Mouse (Mus musculus): ENCODE measurements around the gene Rnft2.

DNA sequence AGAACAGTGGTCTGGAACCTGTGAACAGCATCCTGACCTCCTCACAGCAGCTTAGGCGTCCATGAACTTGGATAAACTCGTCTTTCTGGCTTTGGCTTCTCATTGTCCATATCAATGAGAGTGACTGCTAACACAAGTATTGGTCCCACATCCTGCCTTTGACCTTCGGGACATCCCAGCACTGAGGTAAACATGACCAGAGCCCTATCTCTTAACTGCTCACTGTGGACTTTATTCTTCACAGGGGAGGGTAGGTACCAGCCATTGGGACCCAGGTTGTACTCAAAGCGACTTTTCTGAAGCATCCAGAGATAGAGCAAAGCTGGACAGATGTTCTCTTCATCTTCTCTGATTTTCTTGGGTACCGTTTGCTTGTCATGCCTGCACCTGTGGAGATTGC, 20.4 kb upstream of the Rnft2 start:
- no peak for TF ChIP-seq POLR2A (IDR thresholded peaks at IDR 0.05; ENCODE audit: insufficient read length, low read depth)
- no peak for TF ChIP-seq CEBPB (IDR thresholded peaks at IDR 0.05; ENCODE audit: insufficient read depth, poor library complexity, severe bottlenecking)
- no peak for TF ChIP-seq USF1 (IDR thresholded peaks at IDR 0.05; ENCODE audit: low read depth)
- TF ChIP-seq E2F4 (IDR thresholded peaks at IDR 0.05; ENCODE audit: insufficient read depth) = no peak
- TF ChIP-seq POLR2AphosphoS2 (IDR thresholded peaks at IDR 0.05; ENCODE audit: insufficient read length, low read depth) = no peak
- TF ChIP-seq MAX (IDR thresholded peaks at IDR 0.05; ENCODE audit: low read depth) = no peak
- no peak for TF ChIP-seq TCF12 (IDR thresholded peaks at IDR 0.05; ENCODE audit: insufficient read depth, poor library complexity, severe bottlenecking)
- no peak for TF ChIP-seq MYOD1 (IDR thresholded peaks at IDR 0.05; ENCODE audit: control insufficient read depth in 1 of 3, insufficient read length in 2 of 3, low read depth in 2 of 3)
- TF ChIP-seq SRF (IDR thresholded peaks at IDR 0.05; ENCODE audit: control insufficient read depth, insufficient read length, low read depth) = no peak
- TF ChIP-seq REST (IDR thresholded peaks at IDR 0.05; ENCODE audit: insufficient read depth, insufficient read length) = no peak
